Mouse (Mus musculus) ovary, postnatal 36 days (tissue): ENCODE results near the gene Nmd3.

Source experiments
- DNase-seq: peaks from one replicate; pipeline ENCODE4 v3.0.0; 2022; ENCODE audit warnings: low spot score, mixed read lengths

Nmd3 gene

DNA sequence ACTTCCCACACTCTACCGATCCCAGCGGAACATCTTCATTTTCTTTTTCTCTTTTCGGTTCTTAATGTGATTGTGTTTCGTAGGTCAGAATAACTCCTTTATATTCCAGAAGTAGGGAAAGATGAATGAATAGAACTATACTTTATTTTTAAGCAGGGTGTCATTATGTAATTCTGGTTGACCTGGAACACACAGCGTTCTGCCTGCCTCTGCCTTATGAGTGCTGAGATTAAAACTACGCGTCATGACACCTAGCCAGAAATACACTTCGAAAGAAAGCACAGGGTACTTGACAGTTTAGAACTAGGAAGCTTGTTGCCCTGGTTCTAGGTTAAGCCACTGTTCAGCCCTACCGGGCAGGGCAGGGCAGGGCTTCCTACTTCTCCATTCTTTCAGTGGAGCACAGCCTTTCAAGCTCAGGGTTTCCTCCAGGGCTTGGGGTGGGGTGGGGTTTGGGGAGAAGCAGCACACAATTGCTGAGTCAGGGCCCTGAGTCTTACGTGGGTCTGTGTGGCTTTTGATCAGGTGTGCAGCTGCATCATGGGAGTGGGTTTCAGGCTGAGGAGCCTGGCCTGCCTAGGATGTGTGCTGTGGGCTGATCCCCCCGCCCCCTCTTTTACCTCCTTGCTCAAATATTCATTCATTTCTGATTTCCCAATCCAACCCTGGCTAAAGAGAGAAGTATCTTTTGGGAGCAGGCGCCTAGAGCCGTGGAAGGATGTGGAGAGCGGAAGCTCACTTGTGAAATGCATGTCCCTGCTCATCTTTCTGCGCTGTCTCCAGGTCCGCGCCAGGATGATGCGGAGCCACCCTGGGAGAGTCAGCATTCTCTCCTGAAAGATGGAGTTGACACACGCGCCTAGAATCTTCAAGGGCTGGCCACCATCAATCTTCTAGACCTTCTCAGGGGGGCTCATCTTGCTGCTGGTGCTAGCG, 42.1 kb downstream of the Nmd3 start:
- no peak for DNase-seq

DNA sequence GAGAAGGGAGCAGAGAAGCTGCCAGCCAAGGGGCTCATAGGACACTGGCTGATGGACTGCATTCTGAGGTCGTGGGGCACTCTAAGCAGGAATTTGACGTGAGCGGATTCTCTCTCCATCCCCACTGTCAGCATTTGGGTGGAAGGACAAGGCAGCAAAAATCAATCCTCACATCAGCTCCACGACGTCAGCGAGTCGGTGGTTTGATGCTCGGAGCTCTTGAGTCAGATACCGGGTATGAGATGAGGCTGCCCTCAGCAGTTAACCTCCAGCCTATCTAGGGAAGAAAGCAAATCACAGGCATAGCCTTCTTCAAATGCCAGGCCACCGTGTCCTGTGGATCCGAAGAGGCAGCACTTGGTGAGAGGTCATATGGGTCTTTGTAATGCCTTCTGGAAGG, 43.4 kb downstream of the Nmd3 start:
- DNase-seq, result no peak

DNA sequence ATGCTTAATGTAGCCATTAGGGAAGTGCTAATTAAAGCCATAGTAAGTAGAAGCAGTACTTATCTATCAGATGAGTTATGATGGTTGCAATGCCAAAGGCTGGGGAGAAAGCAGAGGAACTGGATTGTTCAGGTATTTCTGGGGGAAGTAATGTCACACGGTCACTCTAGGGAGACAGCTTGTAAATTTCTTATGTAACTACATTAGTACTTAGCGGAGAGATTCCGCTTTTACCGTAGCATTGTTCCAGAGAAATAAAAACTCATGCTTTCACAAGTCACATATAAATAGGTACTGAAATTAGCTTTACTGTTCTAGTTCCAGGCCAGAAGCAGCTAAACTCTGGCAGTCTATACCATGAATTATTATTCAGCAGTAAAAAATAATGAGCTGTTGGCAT, 47.4 kb downstream of the Nmd3 start:
- no peak for DNase-seq

DNA sequence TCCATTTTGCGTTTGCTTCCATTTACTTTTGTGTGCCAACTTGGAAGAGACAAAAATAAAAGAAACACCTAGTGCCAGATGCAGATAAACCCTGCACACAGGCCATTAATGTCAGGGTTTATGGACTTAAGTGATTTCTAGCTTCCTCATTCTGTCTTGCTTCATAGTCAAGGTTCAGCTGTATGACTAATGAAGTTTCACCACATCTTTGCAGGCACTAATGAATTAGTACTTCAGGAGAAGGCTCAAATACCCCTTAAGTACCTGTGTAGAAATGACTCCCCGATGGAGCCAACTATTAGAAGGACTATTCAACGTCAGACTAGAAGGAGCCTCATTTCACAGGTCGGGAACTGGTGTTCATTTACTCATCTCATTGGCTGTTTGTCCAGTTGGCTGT, 51.6 kb downstream of the Nmd3 start:
- no peak for DNase-seq

DNA sequence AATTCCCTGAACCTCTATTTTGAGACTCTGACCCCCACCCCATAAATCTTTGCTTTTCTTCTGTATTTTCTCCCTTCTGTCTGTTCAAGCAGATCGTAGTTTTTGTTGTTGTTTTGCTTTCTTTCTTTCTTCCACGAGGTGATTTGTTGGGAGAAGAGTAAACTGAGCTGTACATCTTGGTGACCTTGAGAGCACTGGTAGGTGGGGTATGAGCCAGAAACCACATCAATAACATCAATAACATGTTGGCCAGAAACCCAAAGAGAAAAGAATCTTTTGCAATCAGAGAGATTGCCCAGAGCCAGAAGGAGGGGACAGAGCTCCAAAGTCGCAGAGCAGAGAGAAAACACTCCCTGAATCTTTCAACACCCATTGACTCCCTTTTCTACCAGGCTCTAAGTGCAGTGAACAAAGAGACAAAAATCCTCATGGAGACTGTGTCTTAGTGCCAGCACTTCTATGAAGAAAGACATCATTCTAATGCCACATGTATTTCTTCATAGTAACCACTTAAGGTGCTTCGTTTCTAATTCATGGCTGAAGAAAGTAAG, 57.5 kb downstream of the Nmd3 start:
- no peak for DNase-seq

DNA sequence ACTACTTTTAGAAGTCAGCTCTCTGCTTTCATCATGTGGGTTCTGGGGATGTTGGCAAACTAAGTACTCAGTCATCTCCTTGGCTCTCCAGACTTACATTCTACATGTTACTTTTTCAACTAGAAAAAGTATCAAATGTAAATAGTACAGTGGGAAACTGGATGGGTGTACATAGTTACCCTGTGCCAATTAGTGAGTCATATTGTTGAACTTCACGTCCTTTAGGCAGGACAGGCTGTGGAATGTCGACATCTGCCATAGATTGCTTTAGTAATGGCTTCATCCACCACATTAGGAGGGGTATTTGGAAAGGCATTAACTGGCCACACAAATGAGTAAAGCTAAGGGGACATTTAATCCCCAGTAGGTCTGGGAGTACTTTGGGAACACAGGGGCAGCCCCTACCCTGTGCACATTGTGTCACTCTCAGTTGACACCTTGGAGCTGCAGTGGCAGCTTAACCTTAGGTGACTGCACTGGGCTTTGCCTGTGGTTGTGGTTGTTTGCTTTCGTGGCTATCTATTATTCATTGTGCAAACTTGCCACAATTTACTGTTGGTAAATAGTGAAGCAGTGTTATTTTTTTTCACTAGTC, 71.1 kb downstream of the Nmd3 start:
- no peak for DNase-seq

DNA sequence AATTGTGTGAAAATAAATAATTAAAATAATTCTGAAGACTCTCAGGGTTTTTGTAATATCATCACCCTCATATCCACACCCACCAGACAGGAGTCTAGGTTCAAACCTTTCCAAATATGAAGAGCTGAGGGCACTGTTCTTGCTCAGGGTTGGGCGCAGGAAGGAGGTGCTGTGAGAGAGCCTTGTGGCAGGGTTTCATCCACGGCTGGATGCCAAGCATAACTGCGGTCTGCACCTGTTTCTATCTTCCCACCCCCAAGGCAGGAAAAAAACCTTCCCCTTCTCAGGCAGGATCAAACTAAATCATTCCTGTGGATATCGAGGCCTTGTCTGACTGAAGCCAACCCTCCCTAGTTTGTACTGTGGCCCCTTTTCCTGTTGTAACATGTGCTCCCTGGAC, 75.7 kb downstream of the Nmd3 start:
- DNase-seq, result no peak

DNA sequence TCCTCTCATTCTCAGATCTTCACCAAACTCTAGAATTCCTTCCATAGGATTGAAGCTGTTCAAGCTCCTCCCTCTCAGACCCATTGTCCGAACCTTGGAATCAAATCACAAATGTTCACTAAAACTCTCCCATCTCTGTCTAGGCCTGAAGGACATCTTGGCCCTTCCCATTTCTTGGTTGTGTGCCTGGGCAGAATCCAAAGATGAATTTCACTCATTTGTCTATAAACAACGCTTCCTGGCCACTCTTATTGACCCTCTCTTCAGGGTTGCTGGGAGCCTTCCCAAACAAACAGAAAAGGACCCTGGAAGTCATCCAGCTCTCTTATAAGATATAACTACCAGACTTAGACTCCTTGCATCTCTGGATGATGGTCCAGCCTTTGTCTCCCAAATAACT, 76.2 kb downstream of the Nmd3 start:
- no peak for DNase-seq

DNA sequence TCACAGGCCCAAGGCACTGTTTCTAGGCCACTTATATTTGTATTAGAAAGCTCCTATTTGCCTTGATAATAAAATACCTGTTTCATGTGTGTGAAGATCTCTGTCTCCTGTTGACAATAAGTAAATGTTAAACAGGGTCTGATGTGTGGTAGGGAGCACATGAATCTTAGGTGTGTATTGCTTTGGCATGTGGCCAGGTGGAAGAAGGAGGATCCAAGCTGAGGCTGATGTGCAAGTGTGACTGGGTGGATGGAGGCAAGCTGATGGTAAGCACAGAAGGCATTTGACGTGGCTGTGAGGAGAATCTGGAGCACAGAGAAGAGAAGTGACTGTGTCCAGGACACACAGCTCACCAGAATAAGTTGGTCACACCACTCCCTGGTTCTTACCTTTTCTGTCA, 77.3 kb downstream of the Nmd3 start:
- DNase-seq, result no peak

DNA sequence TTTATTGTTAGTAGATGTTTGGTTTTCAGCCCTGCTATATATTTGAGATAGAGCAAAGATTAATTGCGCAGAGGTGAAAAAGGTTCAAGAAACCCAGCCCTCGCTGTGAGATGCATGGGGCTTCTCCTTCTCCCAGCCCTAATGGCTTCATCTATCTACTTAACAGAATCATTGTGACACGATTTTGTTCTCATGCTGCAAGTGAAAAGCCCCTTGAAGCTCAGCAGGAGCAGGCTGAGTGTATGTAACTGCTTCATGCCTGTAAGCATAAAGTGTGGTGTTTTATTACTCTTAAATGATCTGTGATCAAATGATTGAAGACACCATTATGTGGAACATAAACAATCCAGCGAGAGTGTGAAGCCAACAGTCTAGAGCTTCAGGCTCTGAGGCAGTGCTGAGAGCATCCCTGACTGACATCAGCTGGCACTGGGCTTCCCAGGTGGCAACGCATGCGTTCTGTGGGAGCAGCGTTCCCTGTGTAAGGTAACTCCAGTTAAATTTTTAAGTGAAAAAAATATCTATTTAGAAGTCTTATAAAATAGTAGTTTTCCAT, 79.1 kb downstream of the Nmd3 start:
- no peak for DNase-seq

DNA sequence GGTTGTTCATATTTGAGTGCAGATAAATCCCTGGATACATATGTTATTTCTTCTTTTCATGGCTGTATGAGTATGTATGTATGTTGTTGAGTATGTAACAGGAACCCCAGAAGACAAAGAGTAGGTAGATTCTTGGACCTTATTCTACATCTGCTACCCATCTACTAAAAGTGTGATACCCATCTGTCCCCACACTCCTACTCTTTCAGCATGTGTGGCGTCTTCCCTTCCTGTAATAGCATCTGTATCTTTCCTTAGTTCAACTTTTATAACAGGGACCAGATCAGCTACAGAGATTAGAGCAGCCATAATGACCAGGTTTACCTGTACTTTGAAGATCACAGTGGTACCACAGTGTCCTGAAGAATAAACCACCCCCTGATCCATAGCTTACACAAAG, 81.4 kb downstream of the Nmd3 start:
- DNase-seq, result no peak
